Mouse (Mus musculus) mesoderm, embryonic 11.5 days (tissue): ENCODE measurements around the gene Trf.

Experiments
- DNase-seq: peaks from one replicate; pipeline ENCODE4 v3.0.0-alpha.2; 2012; ENCODE audit warnings: low read depth, low spot score

The Trf gene

GRCm38 (mm10) chr9:103154568-103154967, 75.7 kb downstream of the Trf start:
- no peak for DNase-seq
